Mouse (Mus musculus) layer of hippocampus, postnatal 36 days (tissue): Measurements from ENCODE around the gene Crebrf. TPM values are rescaled to one million over a fixed set of nuclear protein-coding genes. Genes with fewer than 3 reads are reported as not detected.

Experiments
- DNase-seq, 2 experiments: peaks; one replicate each; pipeline ENCODE4 v3.0.0; 2022
- total RNA-seq, 2 experiments: library from RNA; stranded (reverse); gene quantifications; 2 replicates each; pipeline ENCODE4 v1.2.3; 2021

Crebrf gene
- 100 to 1,000 TPM; 113 to 114 TPM for total RNA-seq

GRCm38 (mm10) chr17:26715271-26715758 lies at the start of gene Crebrf:
Crebrf (plus strand) TSS chr17:26715650.
- DNase-seq: peak; percentile 99

DNA sequence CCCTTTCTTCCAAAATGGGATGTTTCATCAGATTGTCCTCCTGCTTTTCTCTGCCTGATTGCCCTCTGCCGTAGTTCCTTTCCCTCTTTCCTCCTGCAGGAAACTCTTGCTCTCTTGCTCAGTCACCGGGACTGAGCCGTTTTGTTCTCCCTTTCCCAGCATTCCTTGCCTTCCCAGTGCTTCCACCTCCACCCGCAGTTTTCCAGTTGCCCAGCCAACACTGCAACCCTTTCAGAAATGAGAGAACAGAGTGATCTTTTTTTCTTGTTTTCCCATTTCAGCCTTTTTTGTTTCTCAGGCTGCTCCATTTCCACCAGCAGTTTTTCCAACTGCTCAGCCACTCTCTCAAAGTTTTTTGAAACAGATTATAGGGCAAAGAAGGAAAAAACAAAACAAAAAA lies 44.2 kb upstream of the Crebrf start:
- DNase-seq: no peak

GRCm38 (mm10) chr17:26675845-26676244 lies 39.6 kb upstream of the Crebrf start:
- DNase-seq: no peak

DNA sequence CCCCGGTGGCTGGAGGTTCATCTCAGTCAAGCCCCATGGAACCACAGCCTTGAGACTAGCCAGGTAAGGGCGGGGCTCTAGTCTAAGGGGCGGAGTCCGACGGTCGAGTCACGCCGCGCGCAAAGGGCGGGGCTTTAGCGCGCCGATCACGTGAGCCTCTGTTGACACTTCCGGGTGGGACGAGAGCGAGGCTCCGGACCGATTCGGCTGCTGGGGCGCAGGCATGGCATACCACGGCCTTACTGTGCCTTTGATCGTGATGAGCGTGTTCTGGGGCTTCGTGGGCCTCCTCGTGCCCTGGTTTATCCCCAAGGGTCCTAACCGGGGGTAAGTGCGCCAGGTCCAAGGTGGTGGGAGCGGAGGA lies 39.2 kb upstream of the Crebrf start:
- peak; percentile 87 to 88 for DNase-seq

- peak in 1 of 2 experiments; percentile 80 for DNase-seq
Observed at GRCm38 (mm10) chr17:26676616-26677376, 38.7 kb upstream of the Crebrf start.

- DNase-seq: no peak
Observed at GRCm38 (mm10) chr17:26677711-26678637, 37.5 kb upstream of the Crebrf start.

- no peak for DNase-seq
Observed at GRCm38 (mm10) chr17:26681276-26681675, 34.2 kb upstream of the Crebrf start.

DNA sequence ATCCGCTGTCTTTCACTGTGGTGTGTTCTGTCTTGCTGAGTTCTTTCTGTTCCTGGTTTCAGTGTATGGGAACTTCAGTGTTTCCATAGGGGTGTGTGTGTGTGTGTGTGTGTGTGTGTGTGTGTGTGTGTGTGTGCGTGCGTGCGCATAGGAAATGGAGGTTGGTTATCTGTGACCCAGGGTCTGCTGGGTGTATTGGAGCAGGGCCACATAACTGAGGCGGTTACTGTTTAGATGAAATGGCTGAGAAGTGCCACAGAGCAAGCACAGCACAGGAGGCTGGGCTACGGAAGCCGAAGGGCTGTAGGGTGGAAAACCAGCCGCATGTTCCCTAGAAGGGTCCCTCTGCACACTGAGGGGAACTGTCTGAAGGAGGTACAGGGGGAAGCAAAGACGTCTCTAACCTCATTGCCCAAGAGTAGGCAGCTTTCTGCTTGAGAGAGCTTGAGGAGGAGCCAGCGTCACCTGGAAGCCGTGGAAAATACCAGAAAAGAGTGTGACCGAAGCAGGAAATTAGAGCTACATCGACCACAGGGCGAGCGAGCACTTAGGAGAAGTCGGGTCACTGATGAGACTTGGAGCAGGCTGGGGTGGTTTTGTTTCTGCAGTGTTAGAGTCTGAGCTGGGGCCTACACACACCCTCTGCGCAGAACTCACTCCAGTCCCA lies 29.0 kb upstream of the Crebrf start:
- no peak for DNase-seq

DNA sequence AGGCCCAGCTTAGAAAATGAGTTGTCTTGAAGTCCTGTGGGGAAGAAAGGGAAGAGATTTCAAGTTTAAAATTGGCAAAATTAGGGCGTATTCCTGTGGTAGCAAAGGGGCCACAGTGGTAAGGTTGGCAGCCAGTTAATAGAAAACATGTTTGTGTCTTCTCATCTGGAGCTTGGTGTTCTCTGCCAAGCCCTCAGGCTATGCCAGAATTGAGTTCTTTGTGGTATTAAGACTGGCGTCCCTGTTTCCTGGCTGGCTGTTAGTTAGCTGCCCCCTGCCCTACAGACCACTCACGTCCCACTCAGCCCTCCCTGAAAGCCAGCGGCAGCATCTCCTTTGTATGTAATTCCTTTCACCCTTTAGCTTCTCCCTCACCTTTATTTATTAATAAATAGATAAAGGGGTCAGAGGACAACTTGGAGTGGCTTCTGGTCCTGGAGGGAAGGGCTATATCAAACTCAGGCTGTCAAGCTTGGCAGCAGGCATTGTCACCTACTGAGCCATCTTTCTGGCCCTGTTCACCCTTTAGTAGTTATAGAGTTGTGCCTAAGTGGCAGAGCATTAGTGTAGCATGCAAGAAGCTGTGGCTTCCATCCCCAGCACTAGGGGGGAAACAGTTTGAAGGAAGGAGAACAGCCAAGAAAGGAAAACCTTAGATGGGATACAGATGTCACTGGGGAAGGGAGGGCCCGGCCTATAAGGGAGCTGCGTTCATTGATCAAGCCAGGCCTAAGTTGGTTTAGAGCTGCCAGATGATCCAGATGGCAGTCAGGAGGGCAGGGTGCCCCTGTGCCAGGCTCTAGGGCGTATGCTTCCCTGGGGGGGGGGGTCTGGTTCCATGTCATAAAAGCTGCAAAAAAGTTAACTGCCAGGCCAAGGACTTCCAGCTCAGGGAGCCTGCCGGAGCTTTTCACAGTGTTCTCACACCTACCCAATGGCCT lies 26.4 kb upstream of the Crebrf start:
- DNase-seq: peak in 1 of 2 experiments; percentile 52

DNA sequence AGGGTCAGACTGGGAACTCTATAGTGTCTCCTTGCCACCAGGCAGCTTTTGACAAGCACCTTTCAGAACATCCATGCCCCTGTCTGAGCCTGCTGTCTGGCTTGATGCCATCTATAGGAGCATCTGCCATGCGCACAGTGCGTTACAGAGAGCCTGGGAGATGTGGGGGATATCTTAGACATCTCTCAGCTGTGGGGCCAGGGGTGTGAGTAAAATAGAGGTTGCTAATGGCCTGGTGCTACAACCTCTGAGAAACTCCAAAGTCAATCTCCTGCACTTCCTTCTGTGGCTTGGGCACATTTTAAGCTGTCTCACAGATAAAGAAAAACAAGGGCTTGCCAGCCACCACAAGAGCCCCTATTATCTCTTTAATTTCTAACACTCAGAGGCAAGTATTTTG lies 25.6 kb upstream of the Crebrf start:
- DNase-seq: no peak

DNA sequence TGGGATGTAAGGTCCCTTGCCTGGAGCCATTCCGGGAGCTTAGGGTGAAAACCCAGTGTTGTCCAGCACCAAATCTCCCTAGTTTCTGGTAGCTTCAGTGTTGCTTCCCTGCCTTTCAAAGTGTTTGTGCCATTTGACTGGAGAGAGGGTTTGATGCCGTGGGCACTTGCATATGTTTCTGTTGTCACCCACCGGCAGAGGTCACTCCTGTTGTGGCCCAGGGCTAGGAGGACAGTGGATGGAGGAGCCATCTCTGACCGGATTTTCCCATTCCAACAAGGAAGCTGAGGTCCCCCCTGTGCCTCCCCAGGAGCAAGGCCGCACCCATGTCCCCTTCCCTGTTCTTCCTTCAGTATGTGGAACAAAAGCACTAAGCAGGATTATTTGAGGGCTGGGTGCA lies 25.2 kb upstream of the Crebrf start:
- no peak for DNase-seq

GRCm38 (mm10) chr17:26691110-26691509 lies 24.3 kb upstream of the Crebrf start:
- peak; percentile 44 to 45 for DNase-seq

DNA sequence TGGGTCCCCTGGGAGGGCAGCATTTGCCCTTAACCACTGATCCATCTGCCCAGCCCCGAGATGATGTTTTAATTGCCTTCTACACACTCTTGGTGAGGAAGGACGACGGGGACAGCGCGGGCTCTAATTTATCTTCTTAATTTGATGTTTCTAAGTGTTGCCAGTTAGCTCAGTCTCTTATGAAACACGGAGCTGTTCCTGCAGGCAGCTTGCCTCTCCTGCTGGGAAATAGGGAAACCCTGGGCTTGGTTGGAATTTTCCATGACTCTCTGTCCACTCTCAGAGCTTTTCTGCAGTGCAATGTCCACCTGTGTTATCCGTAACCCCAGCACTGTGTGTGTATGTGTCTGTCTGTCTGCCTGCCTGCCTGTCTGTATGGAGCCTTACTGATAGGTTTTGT lies 22.0 kb upstream of the Crebrf start:
- peak in 1 of 2 experiments; percentile 43 for DNase-seq

- DNase-seq: no peak
Observed at GRCm38 (mm10) chr17:26694171-26694570, 21.3 kb upstream of the Crebrf start.

DNA sequence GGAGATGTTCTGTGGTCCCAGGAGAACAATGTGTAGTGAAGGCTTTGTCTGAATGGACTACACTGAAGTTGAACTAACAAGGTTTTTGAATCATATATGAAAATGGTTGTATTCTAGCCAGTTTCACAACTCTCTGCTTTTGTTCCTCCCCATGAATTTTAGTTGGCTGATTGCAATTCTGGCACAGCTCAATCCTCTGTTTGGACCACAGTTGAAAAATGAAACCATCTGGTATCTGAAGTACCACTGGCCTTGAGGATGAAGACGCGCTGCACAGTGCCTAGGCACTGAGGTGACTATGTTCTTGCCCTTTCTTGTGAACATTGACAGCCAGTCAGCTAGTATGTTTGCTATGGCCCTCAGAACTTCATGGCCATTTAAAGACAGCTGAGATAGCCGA lies 20.3 kb upstream of the Crebrf start:
- no peak for DNase-seq

DNA sequence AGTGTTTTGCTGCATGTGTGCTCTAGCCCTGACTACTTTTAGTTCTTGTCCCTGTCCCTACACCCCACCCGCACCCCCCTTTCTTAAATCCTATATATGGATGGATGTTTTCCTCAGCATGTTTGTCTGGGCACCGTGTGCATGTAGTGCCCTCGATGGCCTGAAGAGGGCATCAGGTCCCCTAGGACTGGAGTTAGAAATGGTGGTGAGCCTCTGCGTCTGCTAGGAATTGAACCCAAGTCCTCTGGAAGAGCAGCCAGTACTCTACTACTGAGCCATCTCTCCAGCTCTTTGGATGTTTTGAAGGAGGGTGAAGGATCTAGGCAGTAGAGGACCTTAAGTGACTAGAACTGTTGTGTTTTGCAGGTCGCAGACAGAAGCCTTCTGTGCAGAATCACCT lies 16.6 kb upstream of the Crebrf start:
- DNase-seq: no peak

- no peak for DNase-seq
Observed at GRCm38 (mm10) chr17:26699819-26700616, 15.4 kb upstream of the Crebrf start.

GRCm38 (mm10) chr17:26701565-26701964 lies 13.9 kb upstream of the Crebrf start:
- no peak for DNase-seq

DNA sequence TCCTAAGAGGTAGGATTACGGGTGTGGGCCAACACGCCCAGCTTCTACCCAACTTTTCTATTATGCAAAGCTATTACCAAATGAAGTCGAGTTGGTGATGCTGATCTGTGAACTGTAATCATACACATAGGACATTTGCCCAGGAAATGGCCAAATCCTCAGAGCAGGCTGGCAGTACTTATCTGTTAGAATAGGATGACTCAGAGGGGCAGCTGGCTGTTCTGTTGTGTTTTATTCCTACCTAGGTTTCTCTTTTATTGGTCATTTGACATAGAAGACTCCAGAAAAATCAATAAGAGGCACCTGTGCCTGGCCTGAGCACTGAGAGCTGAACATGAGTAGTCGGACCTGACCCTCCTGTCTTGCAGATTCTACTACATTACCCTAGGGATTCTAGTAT lies 12.8 kb upstream of the Crebrf start:
- no peak for DNase-seq

DNA sequence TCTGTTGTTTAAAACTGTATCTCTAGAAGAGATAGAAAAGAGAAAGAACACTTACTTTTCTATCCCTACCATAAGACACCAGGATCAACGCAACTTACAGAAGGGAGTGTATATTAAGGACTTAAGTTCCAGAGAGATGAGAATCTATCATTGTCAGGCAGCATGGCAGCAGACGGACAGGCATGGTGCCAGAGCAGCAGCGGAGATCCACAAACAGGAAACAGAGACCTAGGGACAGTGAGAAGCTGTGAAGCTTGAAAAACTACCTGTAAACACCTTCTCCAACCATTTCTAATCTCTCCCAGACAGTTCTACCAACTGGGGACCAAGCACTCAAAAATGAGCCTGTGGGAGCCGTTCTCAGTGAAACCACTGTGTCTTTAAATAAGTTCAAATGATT lies 11.8 kb upstream of the Crebrf start:
- no peak for DNase-seq
